Mouse (Mus musculus): ENCODE measurements around the gene Frat2. TPM values are rescaled to one million over a fixed set of nuclear protein-coding genes. Genes with fewer than 3 reads are reported as not detected.
A peak's percentile ranks its signal among the peaks of the same experiment; 100 is the strongest.
"Not testable (repeated sequence)": the region's sequence is repeated elsewhere in the genome, so short reads cannot be mapped to it uniquely, and the experiment has no call there.

The Frat2 gene
- polyA plus RNA-seq, 1 experiment: 16.8 TPM

- peaks cover 16% of the 10 kb centered on the region for H3K4me1 ChIP-seq
- peaks cover 93% of the 10 kb centered on the region for H3K36me3 ChIP-seq (replicated peaks; ENCODE audit: low read length)
- no peak for TF ChIP-seq GATA1 (IDR thresholded peaks at IDR 0.05; ENCODE audit: borderline replicate concordance, low read length)
- no peak for TF ChIP-seq FLI1 (IDR thresholded peaks at IDR 0.05; ENCODE audit: low read length)
- H3K27me3 ChIP-seq (replicated peaks): no peaks in the 10 kb centered on the region
- H3K4me3 ChIP-seq (replicated peaks): no peak overlapping the region
- no peaks in the 10 kb centered on the region for H3K9me3 ChIP-seq
Measured at GRCm38 (mm10) chr19:41869296-41869695, 21.4 kb upstream of the Frat2 start.

- Histone ChIP-seq H3K27me3 (replicated peaks) (no peaks in the 10 kb centered on the region), H3K9me3 (no peaks in the 10 kb centered on the region), H3K4me1 (peaks cover 11% of the 10 kb centered on the region; the same call in 1 of the 2 replicates), H3K4me3 (replicated peaks) (no peak overlapping the region), H3K36me3 (replicated peaks; ENCODE audit: low read length) (peaks cover 94% of the 10 kb centered on the region)
- TF ChIP-seq GATA1 (IDR thresholded peaks at IDR 0.05; ENCODE audit: borderline replicate concordance, low read length) (no peak), FLI1 (IDR thresholded peaks at IDR 0.05; ENCODE audit: low read length) (no peak)
Measured at GRCm38 (mm10) chr19:41866707-41867106, 18.8 kb upstream of the Frat2 start.

- no peak overlapping the region for H3K4me3 ChIP-seq (replicated peaks)
- TF ChIP-seq GATA1 (IDR thresholded peaks at IDR 0.05; ENCODE audit: borderline replicate concordance, low read length) (no peak), FLI1 (IDR thresholded peaks at IDR 0.05; ENCODE audit: low read length) (no peak)
- peaks cover under 1% of the 10 kb centered on the region for H3K9me3 ChIP-seq
- H3K4me1 ChIP-seq: peaks cover 16% of the 10 kb centered on the region
- H3K27me3 ChIP-seq (replicated peaks): peaks cover 8% of the 10 kb centered on the region
- peaks cover 40% of the 10 kb centered on the region for H3K36me3 ChIP-seq (replicated peaks; ENCODE audit: low read length)
Measured at GRCm38 (mm10) chr19:41857816-41858310, 9.9 kb upstream of the Frat2 start.

GRCm38 (mm10) chr19:41857086-41857762 lies 9.3 kb upstream of the Frat2 start:
- Histone ChIP-seq H3K4me3 (replicated peaks) (no peak overlapping the region), H3K4me1 (peaks cover 16% of the 10 kb centered on the region), H3K9me3 (peaks cover 6% of the 10 kb centered on the region), H3K27me3 (replicated peaks) (peaks cover 8% of the 10 kb centered on the region), H3K36me3 (replicated peaks; ENCODE audit: low read length) (peaks cover 38% of the 10 kb centered on the region)
- TF ChIP-seq FLI1 (IDR thresholded peaks at IDR 0.05; ENCODE audit: low read length) (no peak), GATA1 (IDR thresholded peaks at IDR 0.05; ENCODE audit: borderline replicate concordance, low read length) (no peak)

DNA sequence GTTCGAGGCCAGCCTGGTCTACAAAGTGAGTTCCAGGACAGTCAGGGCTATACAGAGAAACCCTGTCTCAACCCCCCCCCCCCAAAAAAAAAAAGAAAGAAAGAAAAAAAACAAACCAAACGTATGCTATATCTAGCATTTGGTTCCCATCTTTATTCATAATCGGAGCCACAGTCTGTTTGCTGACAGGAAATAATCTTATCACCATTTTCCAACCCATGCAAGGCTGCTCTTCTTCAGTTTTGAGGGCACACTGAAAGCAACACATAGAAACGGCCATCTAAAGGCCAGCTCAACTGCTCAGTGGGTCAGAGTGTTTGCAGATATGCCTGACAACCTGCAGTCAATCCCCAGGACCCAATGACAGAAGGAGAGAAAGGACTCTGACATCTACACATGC lies 4.5 kb upstream of the Frat2 start:
- Histone ChIP-seq H3K36me3 (replicated peaks; ENCODE audit: low read length) (peaks cover 5% of the 10 kb centered on the region), H3K4me3 (replicated peaks) (no peak overlapping the region), H3K27me3 (replicated peaks) (peaks cover 6% of the 10 kb centered on the region), H3K4me1 (peaks cover 31% of the 10 kb centered on the region), H3K9me3 (peaks cover 6% of the 10 kb centered on the region)
- TF ChIP-seq FLI1 (IDR thresholded peaks at IDR 0.05; ENCODE audit: low read length) (no peak), GATA1 (IDR thresholded peaks at IDR 0.05; ENCODE audit: borderline replicate concordance, low read length) (no peak)

DNA sequence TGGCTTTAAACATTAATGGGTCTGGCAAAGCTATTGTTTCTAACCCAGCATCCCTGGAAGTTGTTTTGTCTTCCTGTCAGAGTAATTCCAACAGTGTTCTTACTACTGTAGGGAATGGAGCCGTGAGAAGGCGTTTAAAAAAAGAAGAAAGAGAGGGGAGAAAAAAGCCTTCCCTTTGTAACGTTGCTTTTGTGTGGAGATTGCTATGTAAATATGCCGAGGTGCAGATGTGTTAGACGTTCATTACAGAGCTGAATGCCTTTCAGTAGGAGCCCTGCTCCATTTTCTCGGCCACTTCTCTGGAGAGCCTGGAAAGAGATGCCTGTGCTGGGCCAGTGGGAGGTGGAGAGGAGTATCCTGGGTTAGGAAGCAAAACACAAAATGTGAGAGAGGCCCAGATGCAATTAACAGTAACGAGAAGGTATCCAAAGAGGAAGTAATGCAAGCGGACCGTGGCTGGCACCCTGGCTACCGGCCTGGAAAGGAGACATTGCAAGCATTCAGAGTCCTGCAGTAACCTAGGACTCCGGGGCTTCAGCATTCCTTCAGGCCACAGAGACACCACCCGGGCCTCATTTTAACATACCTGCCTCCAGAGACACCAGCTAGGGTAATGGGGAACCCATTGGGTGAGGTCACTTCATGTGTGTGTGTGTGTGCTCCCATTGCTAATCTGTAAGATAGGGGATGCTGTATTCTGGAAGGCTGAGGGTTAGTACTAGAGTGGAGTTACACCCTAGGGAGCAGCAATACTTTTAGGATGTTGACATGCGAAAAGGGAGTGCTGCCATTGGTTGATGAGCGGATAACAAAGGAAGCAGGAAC lies 3.0 kb upstream of the Frat2 start:
- H3K4me3 ChIP-seq (replicated peaks): no peak overlapping the region
- H3K36me3 ChIP-seq (replicated peaks; ENCODE audit: low read length): peaks cover 5% of the 10 kb centered on the region
- no peak for TF ChIP-seq GATA1 (IDR thresholded peaks at IDR 0.05; ENCODE audit: borderline replicate concordance, low read length)
- TF ChIP-seq FLI1 (IDR thresholded peaks at IDR 0.05; ENCODE audit: low read length): no peak
- H3K4me1 ChIP-seq: peaks cover 39% of the 10 kb centered on the region
- H3K9me3 ChIP-seq: peaks cover 6% of the 10 kb centered on the region
- no peaks in the 10 kb centered on the region for H3K27me3 ChIP-seq (replicated peaks)

DNA sequence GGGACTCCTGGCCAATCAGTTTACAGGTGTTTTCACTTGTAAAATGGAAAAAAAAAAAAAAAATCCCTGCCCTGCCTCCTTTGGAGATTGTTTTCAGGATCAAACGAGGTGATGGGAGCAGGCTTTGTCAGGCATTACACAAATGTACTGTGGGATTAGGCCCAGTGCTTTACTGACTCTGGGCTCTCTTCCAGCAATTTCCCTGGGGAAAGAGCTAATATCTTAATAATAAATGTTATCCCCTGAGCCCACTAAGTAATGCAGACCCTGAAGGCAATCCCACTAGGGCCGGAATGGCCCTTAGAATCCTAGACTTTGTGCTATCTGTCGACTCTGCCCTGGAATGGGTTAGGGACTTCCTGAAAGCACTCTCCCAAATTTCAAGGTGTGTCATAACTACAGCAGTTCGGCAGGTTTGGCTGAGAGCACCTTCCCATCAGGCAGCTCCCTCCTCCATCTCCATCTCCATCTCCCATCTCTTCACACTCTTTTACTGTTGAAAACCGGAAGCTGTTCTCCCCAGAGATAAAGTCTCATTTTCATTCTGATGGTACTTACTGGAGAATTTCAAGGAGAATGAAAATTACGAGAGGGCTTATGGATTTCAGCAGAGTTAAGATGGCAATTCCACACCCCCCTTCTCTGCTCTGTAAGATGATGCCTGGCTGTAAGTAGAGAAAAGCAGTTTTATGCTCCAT lies 2.2 kb upstream of the Frat2 start:
- peaks cover 7% of the 10 kb centered on the region for H3K36me3 ChIP-seq (replicated peaks; ENCODE audit: low read length)
- peaks cover 45% of the 10 kb centered on the region for H3K4me1 ChIP-seq
- TF ChIP-seq FLI1 (IDR thresholded peaks at IDR 0.05; ENCODE audit: low read length) (no peak), GATA1 (IDR thresholded peaks at IDR 0.05; ENCODE audit: borderline replicate concordance, low read length) (no peak)
- H3K4me3 ChIP-seq (replicated peaks): no peak overlapping the region
- H3K9me3 ChIP-seq: peaks cover 6% of the 10 kb centered on the region
- no peaks in the 10 kb centered on the region for H3K27me3 ChIP-seq (replicated peaks)

DNA sequence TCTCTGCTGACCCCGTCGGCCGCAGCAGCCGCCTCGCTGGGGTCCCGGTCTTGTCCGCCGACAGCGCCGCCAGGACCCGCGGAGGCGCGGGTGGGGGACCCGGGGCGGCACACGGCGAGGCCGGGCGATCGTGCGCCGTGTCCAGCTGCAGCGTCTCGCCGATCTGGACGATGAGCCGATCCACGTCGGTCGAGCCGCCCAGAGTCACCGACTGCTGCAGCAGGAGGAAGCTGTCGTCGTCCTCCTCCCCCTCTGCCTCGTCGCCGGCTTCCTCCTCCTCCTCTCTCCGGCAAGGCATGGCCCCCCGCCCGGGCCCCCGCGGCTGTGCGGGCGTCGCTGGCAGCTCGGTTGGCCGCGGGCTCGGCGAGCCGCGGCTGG lies 329 bp downstream of the Frat2 start:
- Histone ChIP-seq H3K4me3 (replicated peaks) (peak overlapping the region; percentile 93), H3K36me3 (replicated peaks; ENCODE audit: low read length) (peaks cover 11% of the 10 kb centered on the region), H3K4me1 (peaks cover 65% of the 10 kb centered on the region)
- H3K9me3 ChIP-seq; H3K27me3 ChIP-seq (replicated peaks): not testable (repeated sequence)

DNA sequence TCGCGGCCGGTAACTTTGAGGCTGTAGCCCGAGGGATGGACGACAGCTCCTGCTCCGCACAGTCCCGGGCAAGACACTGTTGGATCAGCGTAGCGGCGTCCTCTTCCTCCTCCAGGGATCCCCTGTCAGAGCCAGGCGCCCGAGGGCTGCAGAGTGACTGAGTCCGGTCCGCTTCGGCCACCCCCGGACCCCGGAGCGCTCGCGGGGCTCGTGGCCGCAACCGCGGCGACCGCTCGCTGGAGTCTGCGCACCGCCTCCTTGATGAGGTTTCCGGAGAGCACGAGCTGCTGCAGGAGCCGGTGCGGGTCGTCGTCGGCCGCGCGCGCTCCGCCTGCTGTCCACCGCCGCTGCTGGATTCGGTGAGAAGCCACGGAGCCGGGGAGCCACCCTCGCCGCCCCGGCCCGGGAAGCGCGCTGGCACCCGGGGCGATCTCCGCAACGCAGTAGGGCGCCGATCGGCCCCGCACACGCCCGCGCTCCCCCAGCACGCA lies 796 bp downstream of the Frat2 start:
- Histone ChIP-seq H3K4me1 (peaks cover 67% of the 10 kb centered on the region), H3K27me3 (replicated peaks) (no peaks in the 10 kb centered on the region), H3K9me3 (no peaks in the 10 kb centered on the region), H3K4me3 (replicated peaks) (peak overlapping the region; percentile 93), H3K36me3 (replicated peaks; ENCODE audit: low read length) (peaks cover 9% of the 10 kb centered on the region)
- TF ChIP-seq GATA1 (IDR thresholded peaks at IDR 0.05; ENCODE audit: borderline replicate concordance, low read length) (no peak), FLI1 (IDR thresholded peaks at IDR 0.05; ENCODE audit: low read length) (no peak)

All from megakaryocyte, embryonic 14.5 days (primary cell).